Mouse (Mus musculus) megakaryocyte progenitor cell, adult 5-6 weeks (primary cell): Measurements from ENCODE around the gene Csrnp3. TPM values are rescaled to one million over a fixed set of nuclear protein-coding genes. Genes with fewer than 3 reads are reported as not detected.

ENCODE experiments used
- total RNA-seq, 2 experiments: library from RNA; stranded (forward) in 1 of 2; stranded (reverse) in 1 of 2; fragments of 157-497, 149-512 nt in 1 of 2; fragments of 200-1000 nt in 1 of 2; gene quantifications; 2 replicates each; pipeline versions ENCODE4 v1.2.3 to v1.2.4; 2015 to 2017

Csrnp3 gene
- total RNA-seq, 2 experiments from 2014 or later = not detected

Other genes with a start within 250 kb of the Csrnp3 start
- not detected in 2 replicates for gene Scn2a, start 225.0 kb upstream of the Csrnp3 start, total RNA-seq (2015)
- gene Scn2a, start 225.0 kb upstream of the Csrnp3 start, total RNA-seq (2017) = not detected in 2 replicates